Mouse (Mus musculus): ENCODE data around the gene Zfp710.

- TF ChIP-seq EP300 (optimal IDR thresholded peaks at IDR 0.05): no peak
- no peak for TF ChIP-seq CTCF (IDR thresholded peaks at IDR 0.05; ENCODE audit: low read depth)
Observed at GRCm38 (mm10) chr7:80057002-80057691, 32.5 kb downstream of the Zfp710 start.
